Mouse (Mus musculus): ENCODE results near the gene Cyp2w1. TPM values are rescaled to one million over a fixed set of nuclear protein-coding genes. Genes with fewer than 3 reads are reported as not detected.

The Cyp2w1 gene
- polyA plus RNA-seq, 1 experiment from 2014 or later = 4.8 TPM

DNA sequence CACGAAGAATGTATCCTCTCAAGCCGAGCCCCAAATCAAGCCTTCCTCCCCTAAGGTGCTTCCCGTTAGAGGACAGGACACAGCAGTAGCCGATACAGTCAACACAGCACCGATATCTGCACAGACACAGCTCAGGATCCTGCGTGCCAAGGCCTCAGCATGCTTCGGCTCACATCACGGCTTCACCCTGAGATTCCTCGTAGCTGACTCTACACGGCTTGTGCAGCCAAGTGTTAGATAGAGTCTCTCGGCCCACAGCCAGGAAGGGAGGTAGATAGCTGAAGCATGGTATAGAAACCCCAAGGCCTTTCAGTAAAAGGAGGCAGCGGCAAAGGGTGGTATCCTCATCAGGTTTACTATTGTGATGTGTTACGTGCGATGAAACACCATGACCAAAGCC is 47.6 kb downstream of the Cyp2w1 start:
- Histone ChIP-seq H3K27ac (replicated peaks) (no peak overlapping the region), H3K9me3 (ENCODE audit: control insufficient read depth, low read length) (no peaks in the 10 kb centered on the region), H3K4me3 (ENCODE audit: low read depth, low read length) (no peak overlapping the region), H3K4me1 (replicated peaks; ENCODE audit: control insufficient read depth, insufficient read depth) (no peaks in the 10 kb centered on the region), H3K27me3 (ENCODE audit: control insufficient read depth, insufficient read depth, low read length) (no peaks in the 10 kb centered on the region), H3K9ac (ENCODE audit: low read length) (no peak overlapping the region), H3K36me3 (ENCODE audit: control insufficient read depth, insufficient read depth, low read length) (no peaks in the 10 kb centered on the region), H3K4me2 (replicated peaks; ENCODE audit: low read depth) (no peak overlapping the region)
- no peak for TF ChIP-seq CTCF (IDR thresholded peaks at IDR 0.05; ENCODE audit: low read depth)
- TF ChIP-seq EP300 (optimal IDR thresholded peaks at IDR 0.05) = no peak
- DNase-seq (ENCODE audit: low spot score) = no peak
- no peak for ATAC-seq (ENCODE audit: low FRiP score, low TSS enrichment)
- WGBS = 85% methylated on average over 14 of the region's 14 CpGs

DNA sequence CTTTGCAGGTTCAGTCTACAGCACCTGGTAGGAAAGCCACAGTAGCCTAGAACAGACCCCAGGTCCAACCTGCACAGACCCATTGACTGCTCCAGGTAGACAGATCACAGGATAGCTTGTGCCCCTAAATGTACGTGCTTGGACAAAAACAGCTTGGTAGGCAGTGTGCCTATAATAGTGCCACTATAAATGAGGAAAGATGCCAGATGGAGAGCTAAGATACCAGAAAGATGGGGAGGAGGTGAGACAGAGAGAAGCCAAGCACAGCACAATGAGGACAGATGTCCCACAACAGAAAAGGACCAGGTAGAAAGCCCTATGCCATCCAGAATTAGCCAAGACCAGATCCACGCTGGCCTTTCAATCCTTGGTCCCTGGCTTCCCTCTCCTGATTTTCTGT is 49.7 kb downstream of the Cyp2w1 start:
- WGBS = 91% methylated on average over 2 of the region's 2 CpGs
- H3K36me3 ChIP-seq (ENCODE audit: control insufficient read depth, insufficient read depth, low read length) = no peaks in the 10 kb centered on the region
- H3K9me3 ChIP-seq (ENCODE audit: control insufficient read depth, low read length) = no peaks in the 10 kb centered on the region
- H3K27me3 ChIP-seq (ENCODE audit: control insufficient read depth, insufficient read depth, low read length) = no peaks in the 10 kb centered on the region
- no peaks in the 10 kb centered on the region for H3K4me1 ChIP-seq (replicated peaks; ENCODE audit: control insufficient read depth, insufficient read depth)
- H3K9ac ChIP-seq (ENCODE audit: low read length) = no peak overlapping the region
- H3K4me3 ChIP-seq (ENCODE audit: low read depth, low read length) = no peak overlapping the region
- no peak overlapping the region for H3K27ac ChIP-seq (replicated peaks)
- no peak for ATAC-seq (ENCODE audit: low FRiP score, low TSS enrichment)
- no peak overlapping the region for H3K4me2 ChIP-seq (replicated peaks; ENCODE audit: low read depth)
- DNase-seq (ENCODE audit: low spot score) = no peak
- TF ChIP-seq CTCF (IDR thresholded peaks at IDR 0.05; ENCODE audit: low read depth) = no peak
- no peak for TF ChIP-seq EP300 (optimal IDR thresholded peaks at IDR 0.05)

DNA sequence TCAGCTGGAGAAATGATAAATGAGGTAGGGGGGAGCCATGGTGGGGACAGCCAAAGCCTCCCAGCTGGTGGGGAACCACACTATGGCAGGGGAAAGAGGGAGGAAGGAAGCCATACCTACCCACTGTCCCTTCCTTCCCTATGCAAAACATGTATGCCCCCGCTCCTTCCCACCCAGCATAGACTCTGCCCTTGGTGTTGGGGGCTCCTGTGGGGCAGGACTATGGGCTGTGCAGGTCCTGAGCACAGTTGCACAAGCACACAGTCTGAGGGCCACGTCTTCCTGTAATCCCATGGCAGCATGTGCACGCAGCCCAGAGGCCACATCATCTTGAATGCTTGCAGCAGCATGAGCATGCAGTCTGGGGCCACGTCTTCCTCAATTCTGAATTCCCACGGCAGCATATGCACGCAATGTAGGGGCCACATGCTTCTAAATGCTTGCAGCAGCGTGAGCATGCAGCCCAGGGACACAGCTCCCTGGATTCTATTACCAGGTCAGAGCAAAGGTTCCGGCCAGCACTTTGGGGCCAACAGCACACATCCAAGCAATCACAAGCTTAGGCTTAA is 51.4 kb downstream of the Cyp2w1 start:
- no peak for ATAC-seq (ENCODE audit: low FRiP score, low TSS enrichment)
- Histone ChIP-seq H3K9ac (ENCODE audit: low read length) (no peak overlapping the region), H3K4me3 (ENCODE audit: low read depth, low read length) (no peak overlapping the region), H3K9me3 (ENCODE audit: control insufficient read depth, low read length) (no peaks in the 10 kb centered on the region), H3K4me2 (replicated peaks; ENCODE audit: low read depth) (no peak overlapping the region), H3K36me3 (ENCODE audit: control insufficient read depth, insufficient read depth, low read length) (no peaks in the 10 kb centered on the region), H3K4me1 (replicated peaks; ENCODE audit: control insufficient read depth, insufficient read depth) (no peaks in the 10 kb centered on the region), H3K27me3 (ENCODE audit: control insufficient read depth, insufficient read depth, low read length) (no peaks in the 10 kb centered on the region), H3K27ac (replicated peaks) (no peak overlapping the region)
- TF ChIP-seq CTCF (IDR thresholded peaks at IDR 0.05; ENCODE audit: low read depth) (no peak), EP300 (optimal IDR thresholded peaks at IDR 0.05) (no peak)
- WGBS = 82% methylated on average over 8 of the region's 8 CpGs
- no peak for DNase-seq (ENCODE audit: low spot score)

DNA sequence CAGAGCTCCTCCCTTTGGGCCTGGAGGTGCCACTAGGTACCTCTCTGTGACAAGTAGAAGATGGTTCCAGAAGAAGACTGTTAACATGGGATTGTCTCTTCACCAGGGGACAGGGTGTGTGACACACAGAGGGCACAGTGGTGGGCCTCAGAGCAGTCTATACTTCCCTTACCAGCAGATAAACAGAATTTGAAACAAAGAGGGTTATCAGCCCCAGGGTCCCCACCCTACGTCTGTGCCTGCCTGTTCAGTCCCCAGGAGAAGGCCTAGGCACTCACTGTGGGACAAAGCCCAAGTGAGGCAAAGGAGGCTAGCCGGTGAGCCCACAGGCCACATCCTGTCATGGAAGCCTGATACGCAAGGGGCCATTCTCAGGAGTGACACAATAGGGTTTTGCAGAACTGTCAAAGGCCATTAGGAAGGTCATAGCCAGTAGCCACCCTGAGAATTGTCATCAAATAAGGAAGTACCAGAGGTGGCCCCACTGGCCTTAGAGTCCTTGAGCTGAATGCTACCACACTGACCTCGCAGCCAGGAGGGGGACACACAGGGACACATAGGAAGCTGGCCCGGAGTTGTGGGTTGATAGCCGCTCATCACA is 52.5 kb downstream of the Cyp2w1 start, which contains the start of gene C130050O18Rik:
TSS of gene C130050O18Rik (plus strand) at position 480 of the 601 bp plus-strand sequence.
- TF ChIP-seq EP300 (optimal IDR thresholded peaks at IDR 0.05) (no peak), CTCF (IDR thresholded peaks at IDR 0.05; ENCODE audit: low read depth) (no peak)
- 78% methylated on average over 6 of the region's 6 CpGs for WGBS
- Histone ChIP-seq H3K27ac (replicated peaks) (no peak within 1 kb of the TSS), H3K27me3 (ENCODE audit: control insufficient read depth, insufficient read depth, low read length) (no peaks in the 10 kb centered on the region), H3K9ac (ENCODE audit: low read length) (no peak within 1 kb of the TSS), H3K4me1 (replicated peaks; ENCODE audit: control insufficient read depth, insufficient read depth) (peaks cover 3% of the 10 kb centered on the region; the same call in 1 of the 2 replicates), H3K9me3 (ENCODE audit: control insufficient read depth, low read length) (no peaks in the 10 kb centered on the region), H3K36me3 (ENCODE audit: control insufficient read depth, insufficient read depth, low read length) (no peaks in the 10 kb centered on the region), H3K4me3 (ENCODE audit: low read depth, low read length) (no peak within 1 kb of the TSS), H3K4me2 (replicated peaks; ENCODE audit: low read depth) (0 out of 2 replicates have a peak within 1 kb of the TSS, but pooled peaks have one; percentile 3)
- ATAC-seq (ENCODE audit: low FRiP score, low TSS enrichment) (no peak), DNase-seq (ENCODE audit: low spot score) (no peak)

DNA sequence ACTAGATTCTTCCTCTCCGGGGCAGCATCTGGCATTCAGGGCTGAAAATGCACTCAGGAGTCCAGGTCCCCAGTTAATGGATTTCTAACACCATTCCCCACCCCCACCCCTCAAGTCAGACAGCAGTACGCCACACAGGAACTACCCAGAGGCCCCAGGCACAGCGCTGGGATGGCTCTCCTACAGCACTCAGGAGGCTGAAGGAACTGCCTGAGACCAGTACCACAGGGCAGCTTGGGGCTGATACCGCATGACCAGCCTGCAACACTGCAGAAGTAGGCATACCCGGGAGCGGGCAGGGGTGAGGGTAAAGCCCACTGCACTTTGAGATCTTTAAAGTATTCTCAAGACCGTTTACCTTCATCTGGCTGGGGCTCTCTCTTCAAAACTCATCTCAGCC is 53.1 kb downstream of the Cyp2w1 start:
- Histone ChIP-seq H3K27ac (replicated peaks) (no peak overlapping the region), H3K4me2 (replicated peaks; ENCODE audit: low read depth) (0 out of 2 replicates have a peak overlapping the region, but pooled peaks have one; percentile 3), H3K9ac (ENCODE audit: low read length) (no peak overlapping the region), H3K4me1 (replicated peaks; ENCODE audit: control insufficient read depth, insufficient read depth) (peaks cover 3% of the 10 kb centered on the region; the same call in 1 of the 2 replicates), H3K36me3 (ENCODE audit: control insufficient read depth, insufficient read depth, low read length) (no peaks in the 10 kb centered on the region), H3K4me3 (ENCODE audit: low read depth, low read length) (no peak overlapping the region), H3K9me3 (ENCODE audit: control insufficient read depth, low read length) (no peaks in the 10 kb centered on the region), H3K27me3 (ENCODE audit: control insufficient read depth, insufficient read depth, low read length) (no peaks in the 10 kb centered on the region)
- ATAC-seq (ENCODE audit: low FRiP score, low TSS enrichment) (no peak), DNase-seq (ENCODE audit: low spot score) (no peak)
- no peak for TF ChIP-seq CTCF (IDR thresholded peaks at IDR 0.05; ENCODE audit: low read depth)
- TF ChIP-seq EP300 (optimal IDR thresholded peaks at IDR 0.05) = no peak
- 74% methylated on average over 7 of the region's 7 CpGs for WGBS

DNA sequence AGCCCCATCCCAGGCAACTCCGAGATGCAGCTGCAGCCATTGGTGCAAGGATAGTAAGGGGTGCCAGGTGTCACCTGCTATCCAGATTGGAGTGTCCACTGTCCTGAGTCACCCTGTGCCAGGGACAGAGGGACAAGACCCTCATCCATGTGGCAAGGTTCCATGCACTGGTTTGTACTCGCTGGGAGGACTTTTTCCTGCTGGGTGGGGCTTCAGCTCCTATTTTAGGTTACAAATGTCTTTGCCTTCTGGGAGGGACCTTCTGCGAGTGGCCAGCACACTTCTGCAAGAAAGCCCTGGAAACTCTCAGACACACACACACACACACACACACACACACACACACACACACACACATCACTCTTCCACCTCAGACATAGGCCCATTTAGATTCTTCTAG is 53.5 kb downstream of the Cyp2w1 start:
- TF ChIP-seq EP300 (optimal IDR thresholded peaks at IDR 0.05) = no peak
- TF ChIP-seq CTCF (IDR thresholded peaks at IDR 0.05; ENCODE audit: low read depth) = no peak
- DNase-seq (ENCODE audit: low spot score) (no peak), ATAC-seq (ENCODE audit: low FRiP score, low TSS enrichment) (no peak)
- no peak overlapping the region for H3K4me3 ChIP-seq (ENCODE audit: low read depth, low read length)
- no peaks in the 10 kb centered on the region for H3K9me3 ChIP-seq (ENCODE audit: control insufficient read depth, low read length)
- H3K27me3 ChIP-seq (ENCODE audit: control insufficient read depth, insufficient read depth, low read length) = no peaks in the 10 kb centered on the region
- no peak overlapping the region for H3K27ac ChIP-seq (replicated peaks)
- 0 out of 2 replicates have a peak overlapping the region, but pooled peaks have one; percentile 3 for H3K4me2 ChIP-seq (replicated peaks; ENCODE audit: low read depth)
- no peaks in the 10 kb centered on the region for H3K36me3 ChIP-seq (ENCODE audit: control insufficient read depth, insufficient read depth, low read length)
- WGBS = 54% methylated on average over 3 of the region's 3 CpGs
- no peak overlapping the region for H3K9ac ChIP-seq (ENCODE audit: low read length)
- H3K4me1 ChIP-seq (replicated peaks; ENCODE audit: control insufficient read depth, insufficient read depth) = peaks cover 3% of the 10 kb centered on the region; the same call in 1 of the 2 replicates

MicroRNA genes within 50 kb of the gene (microRNA counts, 519-probe panel; counts per million panel counts)
- microRNA mmu-miR-339-3p (not detected), microRNA mmu-miR-339-5p (not detected)

Small RNA genes lying within 50 kb of the gene (microRNA-seq; reads per million reads assigned to microRNA genes)
- 357 reads per million, percentile 62 among the genes with 10 or more reads in this experiment for gene Mir339

Other genes starting within 250 kb of the Cyp2w1 start
- 9.6 and 10.6 TPM in 2 replicates for gene Prkar1b, start 202.6 kb upstream of the Cyp2w1 start, polyA plus RNA-seq (2015; fragmentation: Nextera tagmentation; extraction: Ambion mirVana)
- 1.9 and 2.3 TPM in 2 replicates for gene Dnaaf5, start 202.4 kb upstream of the Cyp2w1 start, polyA plus RNA-seq (2015; fragmentation: Nextera tagmentation; extraction: Ambion mirVana)
- gene Sun1, start 152.0 kb upstream of the Cyp2w1 start, polyA plus RNA-seq (2015; fragmentation: Nextera tagmentation; extraction: Ambion mirVana) = 24.0 TPM in 2 replicates
- 132 and 133 TPM in 2 replicates for gene Get4, start 100.3 kb upstream of the Cyp2w1 start, polyA plus RNA-seq (2015; fragmentation: Nextera tagmentation; extraction: Ambion mirVana)
- gene Adap1, start 27.0 kb upstream of the Cyp2w1 start, polyA plus RNA-seq (2015; fragmentation: Nextera tagmentation; extraction: Ambion mirVana) = 13.8 and 14.9 TPM in 2 replicates
- 109 and 114 TPM in 2 replicates for gene Cox19, start 1.2 kb upstream of the Cyp2w1 start, polyA plus RNA-seq (2015; fragmentation: Nextera tagmentation; extraction: Ambion mirVana)
- 3.5 TPM in 2 replicates for gene Gpr146, start 25.1 kb downstream of the Cyp2w1 start, polyA plus RNA-seq (2015; fragmentation: Nextera tagmentation; extraction: Ambion mirVana)
- gene C130050O18Rik, start 52.7 kb downstream of the Cyp2w1 start, polyA plus RNA-seq (2015; fragmentation: Nextera tagmentation; extraction: Ambion mirVana) = 0.41 and 0.46 TPM in 2 replicates
- 2.8 and 3.2 TPM in 2 replicates for gene Gper1, start 70.5 kb downstream of the Cyp2w1 start, polyA plus RNA-seq (2015; fragmentation: Nextera tagmentation; extraction: Ambion mirVana)
- gene 3110082I17Rik, start 107.9 kb downstream of the Cyp2w1 start, polyA plus RNA-seq (2015; fragmentation: Nextera tagmentation; extraction: Ambion mirVana) = 19.2 and 19.7 TPM in 2 replicates
- 5.3 and 6.7 TPM in 2 replicates for gene Zfand2a, start 131.9 kb downstream of the Cyp2w1 start, polyA plus RNA-seq (2015; fragmentation: Nextera tagmentation; extraction: Ambion mirVana)
- gene Uncx, start 190.9 kb downstream of the Cyp2w1 start, polyA plus RNA-seq (2015; fragmentation: Nextera tagmentation; extraction: Ambion mirVana) = not detected in 2 replicates